Mouse (Mus musculus) gastrocnemius, postnatal 4 days (tissue): Measurements from ENCODE around the gene Lrrc23. TPM values are rescaled to one million over a fixed set of nuclear protein-coding genes. Genes with fewer than 3 reads are reported as not detected.
"Not testable (repeated sequence)": the region's sequence is repeated elsewhere in the genome, so short reads cannot be mapped to it uniquely, and the experiment has no call there.

Source experiments
- DNase-seq, 2 experiments: peaks; one replicate each; pipeline ENCODE4 v3.0.0; 2021 to 2022; ENCODE audit warnings: low spot score in 2 of 2, mixed read lengths in 2 of 2
- total RNA-seq, 2 experiments: library from RNA; stranded (reverse); gene quantifications; 2 replicates each; pipeline ENCODE4 v1.2.3; 2021

The Lrrc23 gene
- total RNA-seq, 2 experiments from 2014 or later: not detected

DNA sequence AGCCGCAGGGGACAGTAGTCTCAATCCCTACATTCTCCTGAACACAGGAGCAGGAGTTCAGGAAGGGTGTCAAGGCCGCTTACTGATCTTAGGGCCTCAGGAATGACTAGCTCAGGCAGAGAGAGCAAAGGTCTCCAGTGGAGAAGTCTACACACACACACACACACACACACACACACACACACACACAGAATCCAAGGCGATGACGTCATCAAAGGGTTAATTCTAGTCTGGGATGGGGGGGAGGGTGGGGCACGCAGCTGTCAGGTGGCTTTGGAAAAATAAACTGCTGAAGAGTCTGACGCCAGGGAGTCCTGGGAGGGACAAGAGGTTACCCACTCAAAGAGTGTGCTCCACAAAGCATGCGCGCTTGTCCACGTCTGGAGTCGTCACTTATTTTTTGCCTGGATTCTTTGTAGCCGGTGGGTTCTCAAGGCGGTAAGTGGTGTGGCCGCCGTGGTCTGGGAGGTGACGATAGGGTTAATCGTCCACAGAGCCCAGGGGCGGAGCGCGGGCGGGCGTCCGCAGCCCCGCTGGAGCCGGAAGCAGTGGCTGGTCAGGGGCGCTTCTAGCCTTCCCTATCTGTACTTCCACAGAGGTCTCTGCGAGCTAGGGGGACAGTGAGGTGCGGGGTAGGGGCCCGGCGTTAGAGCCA lies 29.0 kb upstream of the Lrrc23 start, which contains the start of gene Spsb2:
Spsb2 (plus strand) TSS at position 304 of the 655 bp plus-strand sequence.
- peak; percentile 79 to 85 for DNase-seq

DNA sequence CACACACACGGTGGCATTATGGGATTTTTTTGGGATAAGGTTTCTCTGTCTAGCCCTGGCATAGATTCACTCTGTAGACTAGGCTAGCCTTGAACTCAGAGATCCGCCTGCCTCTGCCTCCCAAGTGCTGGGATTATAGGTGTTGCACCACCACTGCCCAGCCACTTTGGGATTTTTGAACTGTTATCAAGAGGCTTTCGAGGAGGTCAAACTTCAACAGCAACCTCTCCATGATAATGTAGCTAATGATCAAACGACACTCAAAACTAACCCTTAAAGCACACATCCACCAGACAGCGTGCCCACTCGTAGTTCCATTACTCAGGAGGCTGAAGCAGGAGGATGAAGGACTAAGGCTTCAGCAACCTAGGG lies 28.4 kb upstream of the Lrrc23 start:
- DNase-seq: no peak

DNA sequence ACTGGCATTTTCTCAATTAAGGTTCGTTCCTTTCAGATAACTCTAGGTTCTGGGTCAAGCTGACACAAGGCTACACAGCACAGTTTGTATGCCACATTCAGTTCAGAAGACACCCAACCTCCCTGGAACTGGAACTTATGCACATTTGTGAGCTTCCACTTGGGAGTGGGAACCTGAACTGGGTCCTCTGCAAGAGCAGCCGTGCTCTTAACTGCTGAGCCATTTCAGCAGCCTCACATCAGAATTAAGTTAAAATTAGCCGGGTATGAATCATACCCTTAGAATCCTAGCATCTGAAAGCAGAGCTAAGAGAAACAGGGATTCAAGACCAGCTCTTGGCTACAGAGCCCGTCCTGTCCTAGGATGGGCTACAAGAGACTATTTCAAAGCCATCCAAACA lies 27.8 kb upstream of the Lrrc23 start:
- no peak for DNase-seq

DNA sequence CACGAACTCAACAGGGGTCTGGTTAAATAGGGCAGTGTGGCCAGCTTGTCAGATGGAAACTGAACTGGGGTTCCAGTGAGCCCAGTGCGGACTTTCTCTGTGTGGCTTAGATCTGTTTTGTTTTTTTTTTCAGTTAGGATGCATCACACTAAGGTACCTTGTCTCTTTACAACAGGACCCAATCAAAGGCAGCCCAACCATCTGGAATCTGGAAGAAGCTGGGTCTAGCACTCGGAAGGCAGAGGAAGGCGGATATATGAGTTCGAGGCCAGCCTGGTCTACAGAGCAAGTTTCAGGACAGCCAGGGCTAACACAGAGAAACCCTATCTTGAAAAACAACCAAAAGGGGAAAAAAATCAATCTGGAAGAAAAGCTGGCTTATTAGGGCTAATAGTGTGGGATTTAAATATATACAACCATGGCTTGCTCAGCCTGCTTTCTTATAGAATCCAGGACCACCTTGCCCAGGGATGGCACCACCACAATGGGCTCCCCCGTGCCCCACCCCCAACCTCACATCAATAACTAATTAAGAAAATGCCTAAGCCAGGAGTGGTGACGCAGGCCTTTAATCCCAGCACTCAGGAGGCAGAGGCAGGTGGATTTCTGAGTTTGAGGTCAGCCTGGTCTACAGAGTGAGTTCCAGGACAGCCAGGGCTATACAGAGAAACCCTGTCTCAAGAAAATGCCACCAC lies 27.1 kb upstream of the Lrrc23 start:
- DNase-seq: no peak

DNA sequence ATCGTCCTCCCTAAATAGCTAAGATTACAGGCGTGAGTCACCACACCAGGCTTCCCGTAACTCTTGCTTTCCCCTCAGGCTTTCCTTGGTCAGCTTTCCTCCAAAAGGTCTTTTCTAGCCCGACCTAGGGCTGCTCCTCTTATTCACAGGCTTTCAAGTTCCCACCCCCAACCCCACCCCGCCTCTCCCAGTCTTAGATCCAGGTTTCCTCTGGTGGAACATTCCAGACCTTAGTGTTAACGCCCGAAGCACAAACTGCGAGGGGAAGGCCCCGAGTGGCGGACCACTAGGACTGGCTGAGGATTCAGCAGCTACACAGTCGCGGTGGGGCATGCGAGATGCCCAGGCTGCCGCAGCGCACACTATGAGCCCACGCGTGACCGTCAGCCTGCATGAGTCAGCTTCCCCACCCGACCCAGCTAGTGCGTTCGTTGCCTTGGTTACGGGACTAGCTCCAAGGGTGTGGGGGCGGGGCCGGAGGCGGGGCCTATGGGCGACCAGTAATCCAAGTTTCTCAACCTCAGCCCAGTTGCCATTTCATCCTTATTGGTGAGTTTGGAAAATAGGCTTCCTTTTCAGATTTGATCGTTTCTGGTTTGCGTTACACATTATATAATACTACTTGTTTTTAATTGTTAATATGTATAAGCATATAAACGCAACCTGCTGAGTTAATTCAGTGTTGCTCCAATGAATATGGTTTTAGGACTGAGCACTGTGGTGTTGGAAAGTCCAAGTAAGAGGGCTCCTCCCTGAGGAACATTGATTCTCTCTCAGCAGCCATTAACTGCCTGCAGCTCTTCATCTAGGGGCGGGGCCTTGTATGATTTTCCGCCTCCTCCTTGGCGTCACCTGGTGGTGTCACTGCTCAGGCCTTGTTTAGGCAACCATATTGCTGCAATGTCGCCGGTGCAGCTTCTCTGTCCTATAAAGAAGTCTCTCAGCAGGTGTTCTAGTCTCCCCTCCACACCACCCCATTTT lies 26.1 kb upstream of the Lrrc23 start:
- DNase-seq: peak; percentile 90 to 95

DNA sequence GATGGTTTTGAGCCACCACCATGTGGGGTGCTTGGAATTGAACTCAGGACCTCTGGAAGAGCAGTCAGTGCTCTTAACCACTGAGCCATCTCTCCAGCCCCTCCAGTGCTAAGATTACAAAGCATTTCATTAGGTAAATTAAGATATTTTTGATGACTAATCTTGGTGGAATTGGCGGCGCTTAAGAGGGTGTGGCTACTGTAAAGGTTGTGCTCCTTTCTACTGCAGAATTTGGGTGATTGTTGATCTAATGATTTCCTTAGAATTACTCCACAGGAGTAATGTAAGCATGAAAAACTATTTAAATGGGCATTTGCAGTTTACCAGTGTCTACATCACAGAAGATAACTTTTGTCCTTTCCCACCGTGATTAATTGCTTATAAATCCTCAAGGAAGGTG lies 24.8 kb upstream of the Lrrc23 start:
- DNase-seq: no peak

DNA sequence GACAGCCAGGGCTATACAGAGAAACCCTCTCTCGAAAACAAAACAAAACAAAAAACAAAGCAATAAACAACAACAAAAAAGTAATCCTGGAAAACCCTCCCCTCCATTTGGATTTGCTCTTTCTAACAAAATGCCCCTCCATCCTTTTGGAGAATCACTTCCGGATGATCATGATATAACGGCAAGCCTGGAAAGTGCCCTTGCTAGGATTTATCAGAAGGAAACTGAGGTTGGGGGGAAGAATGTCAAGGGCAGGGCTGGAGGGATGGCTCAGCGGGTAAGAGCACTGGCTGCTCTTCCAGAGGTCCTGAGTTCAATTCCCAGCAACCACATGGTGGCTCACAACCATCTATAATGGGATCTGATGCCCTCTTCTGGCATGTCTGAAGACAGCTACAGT lies 24.2 kb upstream of the Lrrc23 start:
- DNase-seq: not testable (repeated sequence)

DNA sequence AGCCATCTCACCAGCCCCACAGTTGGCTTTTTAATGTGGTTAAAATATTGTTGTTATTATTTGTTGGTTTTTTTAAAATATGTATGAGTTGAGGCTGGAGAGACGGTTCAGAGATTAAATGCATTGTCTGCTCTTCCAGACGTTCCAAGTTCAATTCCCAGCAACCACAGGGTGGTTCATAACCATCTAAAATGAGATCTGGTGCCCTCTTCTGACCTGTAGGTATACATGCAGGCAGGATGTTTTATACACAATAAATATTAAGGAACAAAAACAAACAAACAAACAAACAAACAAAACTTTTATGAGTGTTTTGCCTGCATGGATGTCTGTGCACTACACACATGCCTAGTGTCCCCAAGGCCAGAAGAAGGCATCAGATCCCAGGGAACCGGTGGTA lies 23.5 kb upstream of the Lrrc23 start:
- no peak for DNase-seq

DNA sequence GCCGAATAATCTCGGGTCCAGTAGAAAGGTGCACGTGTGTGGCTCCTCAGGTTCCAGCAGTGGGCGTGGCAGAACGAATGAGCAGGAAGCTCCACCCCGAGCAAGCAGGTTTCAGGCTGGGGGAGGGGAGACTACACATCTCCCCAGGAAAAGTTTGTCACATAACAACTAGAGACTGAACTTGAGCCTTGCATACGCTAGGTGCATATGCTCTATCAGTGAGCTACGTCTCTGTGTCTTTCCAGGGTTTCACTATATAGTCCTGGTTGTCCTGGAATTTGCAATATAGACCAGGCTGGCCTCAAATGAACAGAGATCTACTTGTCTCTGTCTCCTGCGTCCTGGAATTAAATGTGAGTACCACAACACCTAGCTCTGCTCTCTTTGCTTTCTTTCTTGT lies 22.9 kb upstream of the Lrrc23 start:
- DNase-seq: not testable (repeated sequence)

DNA sequence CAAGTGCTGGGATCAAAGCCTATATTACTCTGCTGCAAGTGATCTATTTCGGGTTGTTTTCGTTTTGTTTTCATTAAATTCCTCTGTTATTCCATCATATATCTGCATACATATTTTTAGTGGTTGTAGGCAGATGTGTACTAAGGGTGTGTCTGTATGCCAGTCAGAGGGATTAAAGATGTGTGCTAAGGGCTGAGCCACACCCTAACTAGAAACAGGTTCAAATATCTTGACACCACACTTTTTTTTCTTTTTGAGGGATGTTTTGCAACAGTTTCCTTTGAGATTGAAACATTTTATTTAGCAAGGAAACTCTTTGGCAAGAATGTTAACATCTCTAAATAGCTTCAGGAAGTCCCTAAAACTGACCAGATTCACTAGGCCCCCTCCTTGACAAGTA lies 16.7 kb upstream of the Lrrc23 start:
- no peak for DNase-seq

DNA sequence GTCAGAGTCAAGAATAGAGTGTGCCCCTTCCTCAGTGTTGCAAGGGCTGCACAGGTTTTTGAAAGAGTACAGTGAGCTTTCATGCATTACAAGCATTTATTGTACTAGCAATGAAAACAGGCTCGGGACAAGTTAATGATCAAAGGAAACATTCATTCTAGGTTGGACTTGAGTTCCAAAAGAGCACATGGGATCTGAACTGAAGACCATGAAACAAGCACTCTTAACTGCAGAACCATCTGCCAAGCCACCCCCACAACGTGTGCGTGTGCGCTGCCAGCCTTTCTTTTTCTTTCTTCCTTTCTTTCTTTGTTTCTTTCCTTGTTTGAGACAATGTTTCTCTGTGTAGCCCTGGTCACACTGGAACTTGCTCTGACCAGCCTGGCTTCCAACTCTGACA lies 16.3 kb upstream of the Lrrc23 start:
- DNase-seq: no peak

DNA sequence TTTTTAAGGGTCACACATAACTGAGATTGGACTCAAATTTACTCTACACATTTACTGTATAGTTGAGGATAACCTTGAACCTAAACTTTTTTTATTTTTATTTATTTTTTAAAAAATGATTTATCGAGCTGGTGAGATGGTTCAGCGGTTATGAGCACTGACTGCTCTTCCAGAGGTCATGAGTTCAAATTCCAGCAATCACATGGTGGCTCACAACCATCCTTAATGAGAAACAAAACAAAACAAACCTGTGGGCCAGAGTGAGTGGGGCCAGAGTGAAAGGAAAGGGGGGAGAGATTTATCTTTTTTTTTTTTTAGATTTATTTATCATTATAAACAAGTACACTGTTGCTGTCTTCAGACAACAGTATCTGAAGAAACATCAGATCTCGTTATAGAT lies 12.4 kb upstream of the Lrrc23 start:
- no peak for DNase-seq

DNA sequence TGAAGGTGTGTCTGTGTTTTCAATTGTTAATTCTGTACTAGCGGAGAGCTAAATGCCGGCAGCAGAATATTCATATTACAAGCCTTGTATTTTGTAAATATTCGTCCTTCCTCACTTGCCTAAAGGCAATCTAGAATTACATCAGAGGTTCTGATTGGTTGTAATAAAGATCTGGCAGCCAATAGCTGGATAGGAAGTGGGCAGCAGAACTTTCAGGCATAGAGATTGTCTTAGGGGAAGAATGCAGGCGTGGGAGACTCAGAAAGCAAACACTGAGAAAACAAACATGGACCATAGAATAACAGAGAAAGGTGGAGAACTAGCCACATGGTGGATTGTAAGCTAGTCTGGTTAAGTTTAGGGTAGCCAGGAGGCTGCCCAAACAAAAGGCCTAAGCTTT lies 10.6 kb upstream of the Lrrc23 start:
- no peak for DNase-seq

DNA sequence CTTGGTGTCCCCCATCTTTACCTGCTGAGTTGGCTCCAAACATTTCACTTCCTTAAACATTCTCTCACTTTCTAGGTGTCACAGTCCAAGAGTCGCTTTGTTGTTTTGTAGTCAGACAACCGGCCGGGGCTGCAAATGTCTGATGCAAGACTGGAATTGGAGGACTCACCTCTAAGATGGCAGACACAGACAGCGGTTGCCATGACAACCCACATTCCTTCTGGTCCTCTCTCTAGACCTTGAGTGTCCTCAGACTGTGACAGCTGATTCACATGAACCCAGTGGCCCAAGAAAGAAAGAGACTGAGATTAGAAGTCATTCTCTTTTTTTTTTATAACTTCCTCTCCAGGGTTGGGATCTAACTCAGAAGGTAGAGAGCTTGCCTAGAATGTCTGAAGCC lies 10.0 kb upstream of the Lrrc23 start:
- no peak for DNase-seq

DNA sequence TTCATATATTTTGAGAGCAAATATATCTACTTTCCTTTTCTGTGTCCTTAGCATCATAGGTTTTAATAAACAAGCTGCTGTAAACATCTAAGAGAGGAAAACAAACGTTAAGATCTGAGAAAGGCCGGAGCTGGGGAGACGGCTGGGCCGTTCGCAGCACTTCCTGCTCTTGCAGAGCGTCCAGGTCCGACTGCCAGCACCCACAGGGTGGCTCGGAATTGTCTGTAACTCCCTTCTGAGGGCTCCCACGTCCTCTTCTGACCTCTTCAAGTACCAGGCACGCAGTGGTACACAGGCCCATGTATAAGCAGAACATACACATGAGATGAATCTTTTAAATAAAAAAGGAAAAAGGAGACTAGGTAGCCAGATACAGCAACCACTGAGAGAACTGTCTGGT lies 8.2 kb upstream of the Lrrc23 start:
- DNase-seq: no peak

DNA sequence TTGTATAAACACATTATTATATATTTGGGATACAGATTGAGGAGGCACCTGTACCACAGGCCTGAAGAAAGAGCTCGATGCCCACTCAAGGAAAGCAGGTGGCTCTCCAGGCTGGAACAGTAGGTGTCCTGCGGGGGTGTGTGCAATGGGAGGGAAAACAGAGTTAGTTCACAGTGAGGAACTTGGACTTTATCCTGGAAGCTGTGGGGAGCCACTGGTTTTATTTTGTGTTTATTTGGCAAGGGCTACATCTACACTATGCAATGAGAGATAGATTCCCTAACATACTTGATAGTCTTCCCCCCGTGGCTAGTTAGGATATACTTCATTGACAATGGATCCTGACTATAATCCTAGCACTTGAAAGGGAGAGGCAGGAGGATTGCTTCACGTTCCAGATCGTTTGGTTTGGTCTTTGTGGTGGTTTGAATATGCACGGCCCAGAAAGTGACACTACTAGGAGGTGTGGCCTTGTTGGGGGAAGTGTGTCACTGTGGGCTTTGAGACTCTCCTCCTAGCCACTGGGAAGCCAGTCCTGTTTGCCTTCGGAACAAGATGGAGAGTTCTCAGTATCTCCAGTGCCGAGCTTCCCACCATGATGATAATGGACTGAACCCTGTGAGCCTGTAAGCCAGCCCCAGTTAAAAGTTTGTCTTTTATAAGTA lies 7.4 kb upstream of the Lrrc23 start:
- DNase-seq: no peak

DNA sequence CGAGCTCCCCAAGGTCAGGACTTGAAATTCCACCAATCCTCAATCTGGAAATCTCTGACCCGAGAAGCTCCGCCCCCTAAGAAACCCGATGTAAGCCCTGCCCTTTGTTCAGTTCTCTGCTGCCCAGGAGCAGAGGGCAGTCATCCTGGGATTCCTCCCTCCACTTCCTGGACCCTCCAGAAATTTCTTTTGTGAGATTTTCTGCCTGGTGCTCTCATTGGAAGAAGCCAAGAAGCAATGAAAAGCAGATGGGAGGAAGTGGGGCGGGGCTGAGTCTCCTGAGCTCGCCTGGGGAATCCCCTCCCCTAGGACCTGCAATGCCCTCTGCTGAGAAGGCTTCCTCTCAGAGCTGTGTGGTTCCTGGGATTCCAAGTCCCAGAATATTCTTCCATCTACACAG lies 2.9 kb upstream of the Lrrc23 start:
- DNase-seq: no peak

DNA sequence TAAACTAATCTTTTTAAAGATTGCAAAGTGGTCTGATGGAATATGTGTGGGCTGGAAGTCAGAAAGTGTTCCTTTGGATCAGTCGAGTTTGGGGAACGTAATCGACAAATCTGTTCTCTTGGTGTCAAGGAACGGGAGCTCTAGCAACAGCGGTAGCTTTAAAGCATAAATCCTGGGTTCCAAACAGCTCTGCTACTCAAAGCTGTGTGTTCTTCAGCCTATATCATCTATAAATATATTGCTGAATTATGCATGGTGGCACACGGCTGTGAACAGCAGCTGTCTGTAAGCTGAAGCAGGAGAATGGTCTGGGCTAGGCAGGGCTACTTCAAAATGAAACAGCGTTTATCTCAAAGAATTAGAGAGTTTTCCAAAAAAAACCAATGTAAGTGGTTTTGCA lies 1.4 kb upstream of the Lrrc23 start:
- DNase-seq: no peak

DNA sequence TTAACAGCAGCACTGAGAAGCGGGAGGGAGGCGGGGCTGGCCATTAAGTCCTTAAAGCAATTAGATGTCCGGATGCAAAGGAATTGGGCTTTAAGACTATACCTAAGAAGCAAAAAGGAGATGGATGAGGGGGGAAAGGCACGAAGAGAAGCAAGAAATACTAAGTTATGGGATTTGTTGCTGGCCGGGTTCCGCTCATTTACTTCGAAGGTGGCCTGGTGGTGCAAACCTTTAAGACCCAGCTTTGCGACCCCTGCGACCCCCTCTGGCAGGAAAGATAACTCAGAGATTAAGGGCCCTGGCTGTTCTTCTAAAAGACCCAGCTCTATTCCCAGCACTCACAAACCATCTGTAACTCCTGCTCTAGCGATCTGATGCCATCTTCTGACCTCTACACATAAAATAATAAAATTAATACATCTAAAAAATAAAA lies 473 bp upstream of the Lrrc23 start:
- no peak for DNase-seq

DNA sequence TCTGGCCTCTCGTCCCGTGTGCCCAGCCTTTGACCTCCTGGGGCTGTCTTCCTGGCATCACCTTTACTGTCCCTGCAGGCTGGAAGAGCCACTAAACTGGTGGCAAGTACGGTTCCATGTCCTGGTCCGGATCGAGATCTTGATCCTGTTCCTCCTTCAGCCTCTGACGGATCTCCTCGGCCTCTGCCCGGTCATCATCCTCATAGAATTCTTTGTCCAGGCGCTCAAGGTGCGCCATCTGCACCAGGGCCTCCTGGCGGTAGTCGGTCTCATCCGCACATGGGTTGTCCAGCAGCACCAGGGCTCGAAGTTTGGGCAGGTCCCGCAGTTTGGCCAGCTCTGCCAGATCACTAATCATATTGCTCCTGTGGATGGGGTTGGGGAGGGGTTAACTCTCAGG lies 9.0 kb downstream of the Lrrc23 start:
- DNase-seq: no peak

DNA sequence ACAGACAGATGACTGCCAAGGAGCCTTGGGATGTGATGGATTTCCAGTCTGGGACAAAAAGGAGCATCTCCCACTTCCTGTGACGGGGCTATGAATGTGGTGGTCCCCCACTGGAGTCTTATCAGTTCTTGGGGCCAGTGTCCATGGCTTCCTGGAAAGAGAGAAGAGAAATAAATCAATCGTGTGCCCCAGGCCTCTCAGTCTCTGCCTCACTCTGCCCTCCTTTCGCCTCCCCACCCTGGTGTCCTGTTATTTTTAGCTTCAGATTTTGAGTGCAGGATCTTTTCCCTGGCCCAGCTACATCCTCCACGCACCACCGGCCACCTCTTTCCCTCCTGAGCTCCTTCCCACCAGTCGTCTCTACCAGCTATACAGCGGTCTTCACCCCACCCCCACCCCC lies 9.5 kb downstream of the Lrrc23 start:
- DNase-seq: no peak
